Mouse (Mus musculus) heart, adult 2 months (tissue): ENCODE results near the gene Necab2. TPM values are rescaled to one million over a fixed set of nuclear protein-coding genes. Genes with fewer than 3 reads are reported as not detected.

Experiments used
- DNase-seq, 2 experiments: peaks; one replicate each; pipeline ENCODE4 v3.0.0; 2021
- H3K27ac ChIP-seq: fragments of 200-600 bp; 2 replicates; pipeline ENCODE4 v1.8.1; 2022
- H3K27me3 ChIP-seq: fragments of 200-500 bp; 2 replicates; pipeline ENCODE4 v1.6.1; 2012; ENCODE audit warnings: mild to moderate bottlenecking, low read length, inconsistent platforms, mixed read lengths; ENCODE audit not compliant: control insufficient read depth, insufficient read depth
- H3K36me3 ChIP-seq: fragments of 200-500 bp; 2 replicates; pipeline ENCODE4 v1.6.1; 2012; ENCODE audit warnings: low read length, inconsistent platforms; ENCODE audit not compliant: control insufficient read depth, insufficient read depth
- H3K4me1 ChIP-seq: fragments of 200-500 bp; 2 replicates; pipeline ENCODE4 v1.6.1; 2011; ENCODE audit warnings: low read length; ENCODE audit not compliant: control insufficient read depth, insufficient read depth
- H3K4me3 ChIP-seq: fragments of 200-600 bp; 2 replicates; pipeline ENCODE4 v1.8.1; 2022
- H3K79me2 ChIP-seq: fragments of 200-500 bp; replicated peaks from 2 replicates; pipeline ENCODE4 v1.6.1; 2012; ENCODE audit warnings: mild to moderate bottlenecking, inconsistent platforms, low read length, moderate library complexity, mixed read lengths; ENCODE audit not compliant: control insufficient read depth, insufficient read depth
- H3K9ac ChIP-seq: fragments of 200-500 bp; 2 replicates; pipeline ENCODE4 v1.6.1; 2012; ENCODE audit warnings: low read depth, mild to moderate bottlenecking, control low read depth, inconsistent platforms, low read length, mixed read lengths
- CTCF ChIP-seq: fragments of 200-600 bp; IDR thresholded peaks from 2 replicates; pipeline ENCODE4 v1.8.1; 2022; ENCODE audit warnings: antibody characterized with exemption, mild to moderate bottlenecking, moderate library complexity
- EP300 ChIP-seq: fragments of 200-500 bp; IDR thresholded peaks from 2 replicates; pipeline ENCODE4 v1.6.1; 2011; ENCODE audit warnings: low read depth, low read length, control low read depth; ENCODE audit not compliant: insufficient read depth
- POLR2A ChIP-seq: fragments of 200-500 bp; IDR thresholded peaks from 2 replicates; pipeline ENCODE4 v1.6.1; 2011; ENCODE audit warnings: mild to moderate bottlenecking, low read depth, low read length, control low read depth; ENCODE audit not compliant: insufficient read depth
- WGBS: fragments of 180-500 bp; shearing (Covaris S2); methylation state at CpG from one replicate; pipeline ENCODE4 v1.1.7; 2018; 5-methylcytosine and 5-hydroxymethylcytosine counted together
- intact Hi-C: fragments of 180-260 bp; cut with DNase I; formaldehyde crosslinking; loops from one replicate; pipeline ENCODE4 v1.15.1; 2025
- polyA plus RNA-seq: library from polyadenylated mRNA; depleted of rRNA; stranded (reverse); fragments of >200 nt; gene quantifications from 2 replicates; pipeline ENCODE4 v1.2.3, GENCODE M21; 2012
- total RNA-seq, 2 experiments: library from RNA; stranded (reverse); gene quantifications; 2 replicates each; pipeline ENCODE4 v1.2.3; 2021

Necab2 gene
- total and polyA plus RNA-seq, 3 experiments, result not detected

DNA sequence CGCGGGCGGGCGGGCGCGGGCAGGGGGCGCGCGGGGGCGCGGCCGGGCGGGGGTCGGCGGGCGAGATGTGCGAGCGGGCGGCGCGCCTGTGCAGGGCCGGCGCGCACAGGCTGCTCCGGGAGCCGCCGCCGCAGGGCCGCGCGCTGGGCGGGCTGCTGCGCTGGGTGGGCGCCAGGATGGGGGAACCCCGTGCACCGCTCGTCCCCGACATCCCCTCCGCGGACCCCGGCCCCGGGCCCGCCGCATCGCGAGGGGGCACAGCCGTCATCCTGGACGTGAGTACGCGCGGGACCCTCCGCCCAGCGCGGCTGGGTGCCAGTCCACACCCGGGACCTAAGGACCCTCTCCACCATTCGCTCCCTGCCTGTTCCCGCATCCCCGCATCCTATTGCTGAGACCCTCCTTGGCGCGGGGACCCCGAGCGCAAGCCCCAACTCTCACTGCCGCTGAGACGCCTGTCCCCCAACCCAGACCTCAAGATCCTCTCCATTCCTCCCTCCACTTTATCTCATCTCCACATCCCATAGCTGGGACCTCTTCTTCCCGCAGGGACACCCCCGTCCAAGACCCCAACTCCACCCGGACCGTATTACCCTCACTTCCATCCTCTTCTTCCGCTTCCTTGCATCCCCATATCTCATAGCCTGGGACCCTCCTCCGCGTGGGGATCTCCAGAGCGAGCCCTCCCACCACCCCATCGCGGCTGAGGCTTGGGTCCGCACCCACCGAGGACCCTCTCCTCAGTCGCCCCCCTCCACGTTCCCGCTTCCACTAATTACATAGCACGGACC, 666 bp downstream of the Necab2 start:
- H3K79me2 ChIP-seq, result no peaks in the 10 kb centered on the region
- intact Hi-C loops, result loop anchor here (2.0 kb wide), 1 partner anchor 158 kb away; the partner anchor contains the start of gene Taf1c
- H3K4me1 ChIP-seq, result no peaks in the 10 kb centered on the region
- no peak overlapping the region for H3K27ac ChIP-seq
- no peak for TF ChIP-seq POLR2A
- no peak for TF ChIP-seq CTCF
- no peak for TF ChIP-seq EP300
- no peak overlapping the region for H3K4me3 ChIP-seq
- 2% methylated on average over 73 of the region's 80 CpGs for WGBS
- DNase-seq, result no peak
- H3K27me3 ChIP-seq, result peaks cover 6% of the 10 kb centered on the region
- H3K9ac ChIP-seq, result no peak overlapping the region
- no peaks in the 10 kb centered on the region for H3K36me3 ChIP-seq

DNA sequence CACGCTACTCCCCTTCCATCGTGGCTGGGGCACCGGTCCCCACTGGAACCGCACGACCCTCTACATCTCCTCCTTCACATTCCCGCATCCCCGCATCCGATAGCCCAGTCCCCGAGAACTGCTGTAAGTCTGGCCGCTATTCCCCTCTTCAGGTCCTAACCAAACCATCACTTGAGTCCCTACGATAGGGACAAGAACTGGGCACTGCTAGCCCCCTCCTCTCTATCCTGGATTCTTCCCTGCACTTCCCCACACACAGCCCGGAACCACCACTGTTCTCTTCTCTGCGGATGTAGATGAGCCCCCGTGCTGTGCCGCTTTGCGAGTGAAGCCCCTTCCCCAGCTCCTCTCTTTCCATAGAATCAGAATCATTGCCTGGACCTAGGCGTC, 1.3 kb downstream of the Necab2 start:
- Histone ChIP-seq H3K79me2 (no peaks in the 10 kb centered on the region), H3K27ac (no peak overlapping the region), H3K4me3 (no peak overlapping the region), H3K27me3 (peaks cover 6% of the 10 kb centered on the region), H3K36me3 (no peaks in the 10 kb centered on the region), H3K9ac (no peak overlapping the region), H3K4me1 (no peaks in the 10 kb centered on the region)
- 5% methylated on average over 16 of the region's 17 CpGs for WGBS
- no peak for DNase-seq
- intact Hi-C loops, result loop anchor here (2.0 kb wide), 1 partner anchor 157 kb away; the partner anchor contains the start of gene Taf1c
- TF ChIP-seq CTCF (no peak), POLR2A (no peak), EP300 (no peak)

GRCm38 (mm10) chr8:119449627-119450026, 3.1 kb downstream of the Necab2 start:
- intact Hi-C loops, result no loop called here
- no peaks in the 10 kb centered on the region for H3K36me3 ChIP-seq
- peaks cover 6% of the 10 kb centered on the region for H3K27me3 ChIP-seq
- WGBS, result 72% methylated on average over 12 of the region's 12 CpGs
- no peaks in the 10 kb centered on the region for H3K4me1 ChIP-seq
- H3K27ac ChIP-seq, result no peak overlapping the region
- H3K9ac ChIP-seq, result no peak overlapping the region
- no peak for DNase-seq
- no peak overlapping the region for H3K4me3 ChIP-seq
- no peak for TF ChIP-seq EP300
- TF ChIP-seq POLR2A, result no peak
- no peak for TF ChIP-seq CTCF
- H3K79me2 ChIP-seq, result no peaks in the 10 kb centered on the region

DNA sequence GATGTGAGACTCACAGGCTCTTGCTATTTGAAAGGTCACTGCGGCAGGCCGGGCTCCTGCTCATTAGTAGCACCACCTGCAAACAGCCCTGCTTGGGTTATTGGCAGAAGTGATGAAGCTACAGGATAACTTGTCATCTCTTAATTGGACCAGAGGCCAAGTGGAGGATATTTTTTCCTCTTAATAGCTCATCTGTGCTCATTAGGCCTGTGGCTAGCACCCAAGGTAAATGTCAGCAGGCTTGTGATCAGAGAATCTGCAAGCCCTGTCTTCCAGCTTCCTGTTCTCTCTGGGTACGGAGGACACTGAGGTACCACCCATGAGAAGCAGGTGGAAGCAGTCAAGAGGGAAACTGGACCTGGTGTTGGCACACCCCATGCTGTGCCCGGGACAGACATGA, 4.6 kb downstream of the Necab2 start:
- WGBS, result 82% methylated on average over 4 of the region's 4 CpGs
- Histone ChIP-seq H3K4me3 (no peak overlapping the region), H3K36me3 (no peaks in the 10 kb centered on the region), H3K27me3 (peaks cover 6% of the 10 kb centered on the region), H3K79me2 (no peaks in the 10 kb centered on the region), H3K4me1 (no peaks in the 10 kb centered on the region), H3K9ac (no peak overlapping the region), H3K27ac (no peak overlapping the region)
- no peak for DNase-seq
- intact Hi-C loops, result no loop called here
- no peak for TF ChIP-seq POLR2A
- no peak for TF ChIP-seq CTCF
- TF ChIP-seq EP300, result no peak

- H3K9ac ChIP-seq, result no peak overlapping the region
- TF ChIP-seq POLR2A (no peak), CTCF (no peak), EP300 (no peak)
- H3K27me3 ChIP-seq, result no peaks in the 10 kb centered on the region
- intact Hi-C loops, result no loop called here
- H3K79me2 ChIP-seq, result no peaks in the 10 kb centered on the region
- no peaks in the 10 kb centered on the region for H3K4me1 ChIP-seq
- no peaks in the 10 kb centered on the region for H3K36me3 ChIP-seq
- 75% methylated on average over 5 of the region's 5 CpGs for WGBS
- DNase-seq, result no peak
- no peak overlapping the region for H3K4me3 ChIP-seq
- no peak overlapping the region for H3K27ac ChIP-seq
These were observed 6.4 kb downstream of the Necab2 start for GRCm38 (mm10) chr8:119452919-119453318.

GRCm38 (mm10) chr8:119456045-119456444, 9.5 kb downstream of the Necab2 start:
- Histone ChIP-seq H3K27ac (no peak overlapping the region), H3K9ac (no peak overlapping the region), H3K4me1 (no peaks in the 10 kb centered on the region), H3K4me3 (no peak overlapping the region), H3K79me2 (no peaks in the 10 kb centered on the region), H3K27me3 (no peaks in the 10 kb centered on the region), H3K36me3 (no peaks in the 10 kb centered on the region)
- WGBS, result 64% methylated on average over 5 of the region's 5 CpGs
- intact Hi-C loops, result no loop called here
- TF ChIP-seq EP300, result no peak
- TF ChIP-seq CTCF, result no peak
- no peak for TF ChIP-seq POLR2A
- DNase-seq, result no peak

DNA sequence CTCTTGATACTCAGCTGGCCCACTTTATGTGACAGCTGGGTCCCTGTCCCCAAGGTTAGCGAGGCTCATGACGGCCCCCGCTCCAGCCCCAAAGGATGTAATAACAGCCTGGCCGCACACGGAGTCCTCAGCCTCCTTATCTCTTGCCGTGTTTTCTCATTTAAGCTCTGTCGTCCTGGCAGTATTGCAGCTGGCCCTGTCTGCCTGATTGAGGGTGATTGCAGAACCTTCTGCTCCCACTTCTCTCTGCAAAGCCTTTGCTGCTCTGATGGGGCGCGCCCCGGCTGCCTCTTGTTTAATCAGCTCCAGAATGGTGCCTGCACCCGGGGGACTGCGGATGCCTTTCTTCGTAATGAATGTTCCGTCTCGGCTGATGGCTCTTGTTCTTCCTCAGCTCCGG, 13.2 kb downstream of the Necab2 start:
- H3K79me2 ChIP-seq, result no peaks in the 10 kb centered on the region
- no peaks in the 10 kb centered on the region; the same call in 1 of the 2 replicates for H3K27me3 ChIP-seq
- peak in 1 of 2 experiments; percentile 31 for DNase-seq
- no peaks in the 10 kb centered on the region for H3K36me3 ChIP-seq
- H3K9ac ChIP-seq, result no peak overlapping the region
- intact Hi-C loops, result no loop called here
- H3K4me1 ChIP-seq, result no peaks in the 10 kb centered on the region
- H3K4me3 ChIP-seq, result no peak overlapping the region
- H3K27ac ChIP-seq, result no peak overlapping the region
- no peak for TF ChIP-seq CTCF
- TF ChIP-seq POLR2A, result no peak
- TF ChIP-seq EP300, result 0 out of 2 replicates have a peak, but pooled peaks have one; percentile 20
- WGBS, result 20% methylated on average over 16 of the region's 16 CpGs
